Mouse (Mus musculus) B cell, adult (primary cell): Measurements from ENCODE around the gene Mllt10. TPM values are rescaled to one million over a fixed set of nuclear protein-coding genes. Genes with fewer than 3 reads are reported as not detected.

Source experiments
- total RNA-seq: library from RNA; stranded (reverse); gene quantifications from 4 replicates; pipeline ENCODE4 v1.2.4, GENCODE M21; 2023; ENCODE audit not compliant: inconsistent age

The Mllt10 gene
- total RNA-seq = 103 to 117 TPM (median 108 TPM) in 4 replicates

GRCm38 (mm10) chr2:18055016-18055928, at the start of gene Mllt10:
Gene Mllt10 (plus strand): TSS chr2:18055237.

GRCm38 (mm10) chr2:18037491-18037890, 17.5 kb upstream of the Mllt10 start, which contains the start of gene A930004D18Rik:
Gene A930004D18Rik (minus strand): TSS chr2:18037737.

GRCm38 (mm10) chr2:18048453-18049075, 6.5 kb upstream of the Mllt10 start, which contains the start of gene Skida1:
Gene Skida1 (minus strand): TSS chr2:18049051.

Other genes starting within 250 kb of the Mllt10 start
- gene H2al2a, start 58.3 kb upstream of the Mllt10 start, total RNA-seq = not detected in 4 replicates
- not detected in 4 replicates for gene A930004D18Rik, start 17.5 kb upstream of the Mllt10 start, total RNA-seq
- gene Skida1, start 6.2 kb upstream of the Mllt10 start, total RNA-seq = 0.19 to 0.27 TPM in 2 of 4 replicates, not detected in the others